Mouse (Mus musculus) limb, embryonic 13.5 days (tissue): Measurements from ENCODE around the gene Atp1b1. TPM values are rescaled to one million over a fixed set of nuclear protein-coding genes. Genes with fewer than 3 reads are reported as not detected.

Source experiments
- ATAC-seq: fragments of 200-750 bp; cut with Nextera tagmentation; 2 replicates; pipeline ENCODE4 v1.8.0; 2017; ENCODE audit warnings: low read depth, moderate number of reproducible peaks, moderate TSS enrichment; ENCODE audit not compliant: low FRiP score
- H3K27ac ChIP-seq: fragments of 300-500 bp; sonication (generic); 2 replicates; pipeline ENCODE4 v1.5.1; 2015; ENCODE audit warnings: inconsistent platforms, mild to moderate bottlenecking, moderate library complexity
- H3K27me3 ChIP-seq: fragments of 300-500 bp; sonication (generic); 2 replicates; pipeline ENCODE4 v1.6.1; 2015; ENCODE audit warnings: mild to moderate bottlenecking, inconsistent platforms
- H3K36me3 ChIP-seq: fragments of 300-500 bp; sonication (generic); 2 replicates; pipeline ENCODE4 v1.6.1; 2015; ENCODE audit warnings: inconsistent platforms, mild to moderate bottlenecking, moderate library complexity
- H3K4me1 ChIP-seq: fragments of 300-500 bp; sonication (generic); 2 replicates; pipeline ENCODE4 v1.6.1; 2015; ENCODE audit warnings: inconsistent platforms
- H3K4me2 ChIP-seq: fragments of 300-500 bp; sonication (generic); replicated peaks from 2 replicates; pipeline ENCODE4 v1.6.1; 2015; ENCODE audit warnings: inconsistent platforms, mild to moderate bottlenecking, moderate library complexity
- H3K4me3 ChIP-seq: fragments of 300-500 bp; sonication (generic); 2 replicates; pipeline ENCODE4 v1.5.1; 2015; ENCODE audit warnings: moderate library complexity, mild to moderate bottlenecking, inconsistent platforms
- H3K9ac ChIP-seq: fragments of 300-500 bp; sonication (generic); 2 replicates; pipeline ENCODE4 v1.6.1; 2015; ENCODE audit warnings: mild to moderate bottlenecking, inconsistent platforms
- H3K9me3 ChIP-seq: fragments of 300-500 bp; sonication (generic); 2 replicates; pipeline ENCODE4 v1.6.1; 2016; ENCODE audit warnings: inconsistent platforms
- WGBS: fragments of 180-500 bp; shearing (Covaris S2); methylation state at CpG from one replicate; pipeline ENCODE4 v1.1.7; 2015; 5-methylcytosine and 5-hydroxymethylcytosine counted together
- polyA plus RNA-seq: library from polyadenylated mRNA; unstranded; fragments of >200 nt; fragmentation: Nextera tagmentation; extraction: Ambion mirVana; gene quantifications from 2 replicates; pipeline ENCODE4 v1.2.1, GENCODE M21; 2015

Gene Atp1b1
- polyA plus RNA-seq, 1 experiment from 2014 or later = 7.8 TPM

DNA sequence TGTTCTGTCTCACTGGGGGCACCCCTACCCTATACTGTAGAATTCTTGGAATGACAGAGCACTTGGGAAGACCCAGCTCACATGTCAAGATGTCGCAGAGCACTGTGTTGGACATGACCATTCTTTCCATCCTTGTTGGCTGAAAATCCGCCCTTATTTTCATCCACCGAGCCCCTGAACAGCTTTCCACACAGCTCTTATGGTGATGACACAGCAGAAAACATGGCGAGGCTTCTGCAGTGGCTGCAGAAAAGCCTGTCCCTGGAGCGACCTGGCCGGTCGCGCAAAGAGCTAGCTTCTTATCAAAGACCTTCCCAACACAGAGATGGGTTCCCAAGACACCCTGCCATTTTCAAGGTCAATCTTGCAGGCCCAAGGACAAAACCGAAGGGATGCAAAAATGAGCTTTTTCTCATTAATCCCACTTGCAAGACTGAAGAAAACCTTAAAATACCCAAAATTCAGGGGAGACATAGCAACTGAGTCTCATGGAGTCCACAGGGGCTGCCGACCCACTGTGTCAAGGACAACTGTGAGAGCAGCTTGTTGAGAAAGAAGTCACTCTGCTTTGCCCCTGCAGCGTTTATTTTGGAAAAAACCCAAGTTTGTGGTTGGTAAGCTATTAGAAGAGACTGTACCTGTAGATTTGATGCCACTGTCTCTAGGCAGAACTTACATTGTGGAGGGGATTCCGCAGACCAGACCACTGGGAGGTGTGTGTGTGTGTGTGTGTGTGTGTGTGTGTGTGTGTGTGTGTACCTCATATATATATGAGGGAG is 1.2 kb upstream of the Atp1b1 start:
- peaks cover 31% of the 10 kb centered on the region for H3K4me1 ChIP-seq
- H3K4me3 ChIP-seq = no peak overlapping the region
- H3K4me2 ChIP-seq = peak overlapping the region; percentile 88; the same call in 1 of the 2 replicates
- no peak overlapping the region for H3K9ac ChIP-seq
- 55% methylated on average over 12 of the region's 12 CpGs for WGBS
- H3K36me3 ChIP-seq = no peaks in the 10 kb centered on the region
- H3K9me3 ChIP-seq = no peaks in the 10 kb centered on the region
- ATAC-seq = no peak
- no peak overlapping the region for H3K27ac ChIP-seq
- peaks cover 71% of the 10 kb centered on the region for H3K27me3 ChIP-seq

DNA sequence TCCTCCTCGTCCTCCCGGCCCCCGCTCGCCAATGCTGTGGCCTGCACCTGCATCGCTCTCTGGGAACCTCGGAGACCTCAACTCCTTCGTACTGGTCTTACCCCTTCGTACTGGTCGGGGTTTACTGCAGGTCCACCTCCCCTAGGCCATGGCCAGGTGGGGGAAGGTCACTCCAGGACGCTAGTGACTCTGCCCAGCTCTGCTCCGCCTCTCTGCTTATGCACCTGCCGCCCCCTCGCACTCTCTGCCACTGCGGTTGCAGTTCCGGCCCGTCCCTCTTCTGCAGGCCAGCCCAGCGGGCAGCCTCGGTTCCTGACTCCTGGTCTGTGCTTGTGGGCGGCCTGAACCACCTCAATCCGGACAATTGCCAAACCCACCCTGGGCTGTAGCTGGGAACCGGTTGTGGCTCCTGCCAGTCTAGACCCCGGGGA is 481 bp upstream of the Atp1b1 start:
- Histone ChIP-seq H3K4me1 (peaks cover 33% of the 10 kb centered on the region), H3K9me3 (no peaks in the 10 kb centered on the region), H3K27ac (no peak overlapping the region), H3K4me2 (peak overlapping the region; percentile 88), H3K4me3 (peak overlapping the region; percentile 61), H3K36me3 (no peaks in the 10 kb centered on the region), H3K27me3 (peaks cover 71% of the 10 kb centered on the region), H3K9ac (no peak overlapping the region)
- no peak; the same call in 1 of the 2 replicates for ATAC-seq
- WGBS = 2% methylated on average over 22 of the region's 22 CpGs

DNA sequence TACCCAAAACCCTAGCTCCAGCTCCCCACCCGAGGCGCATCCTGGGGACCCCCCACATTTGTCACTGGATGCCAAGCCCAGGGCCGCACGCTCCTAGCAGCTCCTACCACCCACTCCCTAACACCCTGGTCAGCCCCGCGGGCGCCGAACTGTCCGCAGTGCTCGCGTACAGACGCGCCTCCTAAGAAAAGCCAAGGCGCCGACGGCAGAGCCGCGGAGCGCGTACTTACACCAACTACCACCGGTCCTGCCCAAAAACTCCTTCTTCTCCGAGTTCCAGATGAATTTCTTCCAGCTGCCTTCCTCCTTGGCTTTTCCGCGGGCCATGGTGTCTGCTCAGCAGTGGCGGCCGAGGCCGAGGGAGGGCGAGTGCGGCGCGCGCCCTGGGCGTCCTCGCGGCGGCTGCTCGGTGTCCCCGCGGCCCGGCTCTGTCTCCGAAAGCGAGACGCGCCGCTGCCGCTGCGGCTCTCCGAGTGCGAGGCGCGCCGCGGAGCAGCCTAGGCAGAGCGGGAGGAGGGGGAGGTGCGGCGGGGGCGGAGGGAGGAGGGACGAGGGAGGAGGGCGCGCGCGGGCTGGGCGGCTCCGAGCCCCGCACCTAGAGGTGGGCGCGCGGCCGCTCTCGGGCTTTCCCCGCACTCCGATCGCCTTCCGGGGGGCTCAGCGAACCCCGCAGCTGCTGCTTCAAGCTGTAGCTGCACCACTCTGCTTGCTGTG is 467 bp downstream of the Atp1b1 start:
- H3K36me3 ChIP-seq = no peaks in the 10 kb centered on the region
- H3K9ac ChIP-seq = peak overlapping the region; percentile 67
- H3K9me3 ChIP-seq = no peaks in the 10 kb centered on the region
- peak; percentile 89 for ATAC-seq
- peaks cover 66% of the 10 kb centered on the region for H3K27me3 ChIP-seq
- WGBS = under 1% methylated on average over 58 of the region's 76 CpGs
- peaks cover 33% of the 10 kb centered on the region for H3K4me1 ChIP-seq
- peak overlapping the region; percentile 61 for H3K4me3 ChIP-seq
- H3K27ac ChIP-seq = no peak overlapping the region
- H3K4me2 ChIP-seq = peak overlapping the region; percentile 88

DNA sequence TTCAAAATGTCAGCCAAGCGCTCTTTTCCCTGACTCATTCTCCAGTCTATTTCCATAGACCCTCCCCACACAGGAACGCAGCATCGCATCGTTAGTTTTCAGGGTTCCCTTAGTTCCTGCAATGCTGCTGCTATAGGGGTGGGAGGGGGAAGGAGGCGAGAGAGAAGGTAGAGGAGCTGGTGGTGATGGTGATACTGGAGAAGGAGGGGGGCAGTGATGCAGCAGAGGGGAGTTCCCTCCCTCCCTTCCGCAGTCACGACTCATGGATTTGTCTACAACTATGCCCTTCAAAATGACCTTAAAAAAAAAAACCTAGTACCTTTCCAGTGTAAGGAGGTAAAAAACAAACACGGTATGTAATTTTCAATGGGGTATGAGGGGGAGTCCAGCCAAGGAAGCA is 1.4 kb downstream of the Atp1b1 start:
- H3K9me3 ChIP-seq = no peaks in the 10 kb centered on the region
- H3K36me3 ChIP-seq = no peaks in the 10 kb centered on the region
- H3K4me2 ChIP-seq = peak overlapping the region; percentile 88
- peaks cover 58% of the 10 kb centered on the region for H3K27me3 ChIP-seq
- 7% methylated on average over 8 of the region's 8 CpGs for WGBS
- H3K27ac ChIP-seq = no peak overlapping the region
- H3K4me1 ChIP-seq = peaks cover 33% of the 10 kb centered on the region
- H3K4me3 ChIP-seq = peak overlapping the region; percentile 61
- no peak overlapping the region for H3K9ac ChIP-seq
- ATAC-seq = no peak

DNA sequence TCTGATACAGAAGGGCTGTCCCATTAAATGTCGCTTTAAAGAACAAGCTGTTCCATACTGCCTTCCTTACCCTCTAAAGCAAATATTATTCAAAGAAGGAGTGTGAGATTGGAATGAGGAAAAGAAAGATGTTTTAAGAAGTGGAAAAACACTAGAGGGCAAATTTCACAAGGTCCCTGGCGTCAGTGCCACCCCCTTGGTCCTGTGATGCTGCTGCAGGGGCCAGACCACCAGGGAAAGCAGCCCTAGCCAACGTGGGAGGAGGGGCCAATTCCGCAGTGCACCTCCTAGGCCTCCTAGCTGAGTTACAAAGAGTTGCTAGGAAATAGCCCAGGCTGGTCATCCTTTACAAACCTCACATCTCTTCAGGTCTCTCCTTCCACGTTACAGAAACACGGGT is 2.1 kb downstream of the Atp1b1 start:
- Histone ChIP-seq H3K4me2 (peak overlapping the region; percentile 88), H3K9ac (no peak overlapping the region), H3K27me3 (peaks cover 52% of the 10 kb centered on the region), H3K9me3 (no peaks in the 10 kb centered on the region), H3K36me3 (no peaks in the 10 kb centered on the region), H3K27ac (no peak overlapping the region), H3K4me1 (peaks cover 33% of the 10 kb centered on the region), H3K4me3 (no peak overlapping the region)
- no peak for ATAC-seq
- WGBS = 28% methylated on average over 6 of the region's 6 CpGs

DNA sequence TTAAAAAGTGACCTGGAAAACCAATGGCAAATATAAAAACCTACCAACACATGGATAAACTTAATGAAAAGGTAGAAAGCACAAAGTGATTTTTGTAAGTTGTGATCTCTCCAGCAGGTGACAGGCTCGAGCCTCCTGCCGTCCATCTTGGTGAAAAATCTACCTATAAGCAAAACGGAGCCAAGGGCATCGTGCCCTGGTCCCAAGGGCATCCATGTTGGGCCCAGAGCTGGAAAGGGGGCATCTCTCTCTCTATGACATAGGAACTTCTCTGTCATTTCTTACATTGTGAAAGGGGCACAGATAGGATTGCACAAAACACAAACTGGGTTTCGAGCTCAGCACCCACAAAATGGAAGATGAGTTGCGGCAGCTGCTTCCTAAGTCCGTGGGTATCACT is 2.5 kb downstream of the Atp1b1 start:
- Histone ChIP-seq H3K4me1 (peaks cover 33% of the 10 kb centered on the region), H3K4me2 (peak overlapping the region; percentile 88; the same call in 1 of the 2 replicates), H3K9ac (no peak overlapping the region), H3K27me3 (peaks cover 47% of the 10 kb centered on the region), H3K9me3 (no peaks in the 10 kb centered on the region), H3K4me3 (no peak overlapping the region), H3K36me3 (no peaks in the 10 kb centered on the region), H3K27ac (no peak overlapping the region)
- 64% methylated on average over 7 of the region's 7 CpGs for WGBS
- ATAC-seq = no peak

DNA sequence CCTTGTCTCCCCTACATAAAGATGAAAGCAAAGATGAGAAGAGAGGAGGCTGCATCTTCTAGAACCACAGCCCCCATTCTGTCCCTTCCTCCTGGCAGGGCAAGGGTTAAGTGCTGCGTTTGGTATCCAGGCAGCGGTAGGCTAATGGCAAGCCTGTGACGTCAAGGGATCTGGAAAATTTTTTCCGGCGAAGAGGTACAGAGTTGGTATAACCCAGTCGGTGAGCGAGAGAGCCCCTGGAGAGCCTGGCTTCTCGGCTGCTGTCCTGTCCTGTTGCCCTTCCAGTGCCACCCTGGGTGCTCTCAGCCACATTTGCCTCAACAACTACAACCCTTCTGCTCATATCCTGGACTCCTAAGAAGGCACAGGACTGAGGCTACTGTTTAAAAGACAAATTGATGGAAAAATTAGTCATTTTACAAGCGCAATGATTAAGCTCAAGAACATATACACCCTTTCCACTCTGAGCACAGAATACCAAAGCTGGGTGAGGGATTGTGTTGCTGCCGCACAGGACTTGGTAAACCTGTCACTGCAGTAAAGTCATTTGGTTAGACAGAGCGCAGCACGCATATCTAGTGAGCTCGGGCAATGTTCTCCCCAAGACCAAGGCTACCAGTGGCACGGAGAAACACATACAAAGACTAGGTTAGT is 3.3 kb downstream of the Atp1b1 start:
- H3K4me3 ChIP-seq = peak overlapping the region; percentile 22
- H3K4me1 ChIP-seq = peaks cover 33% of the 10 kb centered on the region
- H3K27me3 ChIP-seq = peaks cover 41% of the 10 kb centered on the region
- no peaks in the 10 kb centered on the region for H3K36me3 ChIP-seq
- no peak overlapping the region for H3K27ac ChIP-seq
- peak overlapping the region; percentile 55 for H3K4me2 ChIP-seq
- WGBS = 32% methylated on average over 14 of the region's 14 CpGs
- ATAC-seq = no peak
- no peaks in the 10 kb centered on the region for H3K9me3 ChIP-seq
- no peak overlapping the region for H3K9ac ChIP-seq

DNA sequence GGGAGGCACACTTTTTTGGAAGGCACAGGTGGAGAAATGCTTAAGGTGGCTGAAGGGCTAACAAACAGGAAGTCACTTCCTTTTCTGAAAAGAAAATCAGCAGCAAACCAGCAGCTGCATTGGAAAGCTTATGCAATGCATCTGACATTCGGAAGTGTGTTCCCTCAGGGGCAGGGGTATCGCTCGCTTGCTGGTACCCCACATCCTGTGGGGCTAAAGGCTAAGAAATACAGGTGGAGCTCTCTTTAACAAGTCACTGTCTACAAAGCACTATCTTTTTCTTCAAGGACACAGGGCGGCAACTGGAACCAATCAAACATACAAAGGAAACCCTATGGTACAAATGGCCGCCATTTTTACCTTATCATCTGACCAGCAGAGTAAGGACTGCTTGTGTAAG is 4.4 kb downstream of the Atp1b1 start:
- no peak for ATAC-seq
- H3K9me3 ChIP-seq = no peaks in the 10 kb centered on the region
- WGBS = 83% methylated on average over 5 of the region's 5 CpGs
- no peak overlapping the region for H3K4me2 ChIP-seq
- no peak overlapping the region for H3K4me3 ChIP-seq
- H3K27ac ChIP-seq = no peak overlapping the region
- H3K9ac ChIP-seq = no peak overlapping the region
- H3K4me1 ChIP-seq = peaks cover 30% of the 10 kb centered on the region
- peaks cover 30% of the 10 kb centered on the region for H3K27me3 ChIP-seq
- no peaks in the 10 kb centered on the region for H3K36me3 ChIP-seq

DNA sequence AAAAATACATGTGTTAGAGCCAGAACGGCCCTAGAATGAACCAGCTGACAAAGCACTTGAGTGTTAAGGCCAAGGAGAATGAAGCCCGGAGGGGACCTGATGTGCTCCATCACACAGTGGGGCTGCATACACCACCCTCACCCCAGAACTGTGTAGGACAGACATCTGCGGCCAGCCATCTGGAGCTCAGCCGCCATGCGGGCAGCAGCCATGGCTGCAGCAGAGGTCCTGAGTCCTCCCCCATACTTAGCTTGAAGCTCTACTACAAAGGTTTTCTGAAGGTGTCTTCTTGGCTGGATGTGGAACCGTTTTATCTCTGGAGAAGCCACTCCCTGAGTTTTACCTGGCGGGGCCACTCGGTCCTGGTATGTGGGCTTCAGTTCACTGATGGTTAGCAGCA is 5.0 kb downstream of the Atp1b1 start:
- Histone ChIP-seq H3K27ac (no peak overlapping the region), H3K4me1 (peaks cover 27% of the 10 kb centered on the region), H3K4me2 (no peak overlapping the region), H3K4me3 (no peak overlapping the region), H3K27me3 (peaks cover 25% of the 10 kb centered on the region), H3K9ac (no peak overlapping the region), H3K9me3 (no peaks in the 10 kb centered on the region), H3K36me3 (no peaks in the 10 kb centered on the region)
- 91% methylated on average over 8 of the region's 8 CpGs for WGBS
- no peak for ATAC-seq

DNA sequence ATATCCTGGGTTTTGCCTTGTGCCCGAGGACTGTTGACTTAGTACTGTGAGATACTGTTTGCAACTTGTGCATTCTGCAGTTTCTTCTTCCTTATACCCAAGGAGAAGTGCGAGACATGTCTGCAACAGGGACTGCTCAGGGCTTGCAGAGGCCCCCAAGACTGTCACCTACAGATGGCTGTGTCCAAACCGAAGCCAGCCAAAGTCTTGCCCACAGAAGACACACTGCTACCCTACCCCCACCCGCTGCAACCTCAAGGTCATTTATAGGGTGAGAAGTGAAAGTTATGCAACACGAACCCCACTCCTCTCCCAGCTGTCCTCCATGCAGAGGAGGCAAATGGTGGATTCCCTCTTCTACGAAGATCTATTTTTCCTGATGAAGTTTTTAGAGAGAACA is 5.6 kb downstream of the Atp1b1 start:
- peaks cover 25% of the 10 kb centered on the region for H3K27me3 ChIP-seq
- peaks cover 27% of the 10 kb centered on the region for H3K4me1 ChIP-seq
- H3K27ac ChIP-seq = no peak overlapping the region
- no peak overlapping the region for H3K9ac ChIP-seq
- ATAC-seq = no peak
- 75% methylated on average over 6 of the region's 6 CpGs for WGBS
- no peak overlapping the region for H3K4me3 ChIP-seq
- H3K4me2 ChIP-seq = no peak overlapping the region
- no peaks in the 10 kb centered on the region for H3K9me3 ChIP-seq
- H3K36me3 ChIP-seq = no peaks in the 10 kb centered on the region

DNA sequence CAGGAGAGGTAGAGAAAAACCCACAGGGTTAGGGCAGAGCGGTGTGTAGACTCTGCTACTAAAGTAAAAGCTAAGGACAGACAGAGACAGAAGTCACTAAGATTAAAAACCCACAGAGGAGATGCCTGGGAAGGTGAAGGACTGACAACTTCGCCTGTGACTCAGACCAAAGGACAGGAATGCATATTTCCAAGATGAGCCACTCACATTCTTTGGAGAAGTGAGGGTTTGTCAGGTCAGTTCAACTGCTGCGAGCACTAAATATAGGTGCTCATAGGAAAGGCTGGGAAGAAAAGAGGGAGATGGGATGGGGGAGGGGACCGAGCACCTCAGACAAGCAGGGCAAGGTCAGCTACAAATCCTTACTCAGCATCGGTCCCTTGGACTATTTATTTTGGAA is 6.8 kb downstream of the Atp1b1 start:
- Histone ChIP-seq H3K36me3 (no peaks in the 10 kb centered on the region), H3K4me3 (no peak overlapping the region)
- WGBS = 89% methylated on average over 5 of the region's 5 CpGs

DNA sequence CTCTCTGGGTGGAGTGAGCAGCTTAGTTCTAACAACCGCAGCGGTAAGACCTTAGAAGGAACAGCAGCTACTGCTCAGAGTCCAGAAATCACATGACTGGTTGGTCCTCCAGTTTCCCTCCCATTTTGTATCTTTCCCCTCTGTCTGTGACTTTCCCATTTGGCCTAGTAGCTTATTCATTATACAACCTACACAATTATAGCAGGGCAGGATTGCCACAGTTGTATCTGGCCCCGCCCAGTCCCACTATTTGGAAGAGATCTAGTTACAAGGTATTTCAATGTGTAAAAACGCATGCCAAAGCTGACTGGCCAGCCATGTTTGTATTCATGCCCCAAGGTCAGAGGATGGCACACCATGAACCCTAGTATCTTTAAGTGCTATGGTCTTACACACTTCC is 7.5 kb downstream of the Atp1b1 start:
- H3K4me1 ChIP-seq = peaks cover 11% of the 10 kb centered on the region
- no peak overlapping the region for H3K9ac ChIP-seq
- peaks cover 6% of the 10 kb centered on the region for H3K27me3 ChIP-seq
- no peak for ATAC-seq
- no peak overlapping the region for H3K4me2 ChIP-seq
- 79% methylated on average over 4 of the region's 4 CpGs for WGBS
- no peaks in the 10 kb centered on the region for H3K36me3 ChIP-seq
- no peaks in the 10 kb centered on the region for H3K9me3 ChIP-seq
- H3K27ac ChIP-seq = no peak overlapping the region
- no peak overlapping the region for H3K4me3 ChIP-seq

More for the DNA sequence above, 6.8 kb downstream of the Atp1b1 start:
- H3K9ac ChIP-seq = no peak overlapping the region
- H3K27me3 ChIP-seq = peaks cover 13% of the 10 kb centered on the region
- H3K4me2 ChIP-seq = no peak overlapping the region
- H3K9me3 ChIP-seq = no peaks in the 10 kb centered on the region
- H3K4me1 ChIP-seq = peaks cover 15% of the 10 kb centered on the region
- H3K27ac ChIP-seq = no peak overlapping the region
- no peak for ATAC-seq
